Mouse (Mus musculus) limb, embryonic 10.5 days (tissue): ENCODE measurements around the gene Zcchc13. TPM values are rescaled to one million over a fixed set of nuclear protein-coding genes. Genes with fewer than 3 reads are reported as not detected.

Experiments
- DNase-seq: peaks from one replicate; pipeline ENCODE4 v3.0.0-alpha.2; 2017; ENCODE audit warnings: low spot score
- H3K27ac ChIP-seq: fragments of 300-500 bp; sonication (generic); 2 replicates; pipeline ENCODE4 v1.5.1; 2016; ENCODE audit warnings: mild to moderate bottlenecking
- H3K27me3 ChIP-seq: fragments of 300-500 bp; sonication (generic); 2 replicates; pipeline ENCODE4 v1.6.1; 2016; ENCODE audit warnings: low read depth, mild to moderate bottlenecking; ENCODE audit not compliant: poor library complexity, severe bottlenecking
- H3K36me3 ChIP-seq: fragments of 300-500 bp; sonication (generic); 2 replicates; pipeline ENCODE4 v1.6.1; 2016; ENCODE audit warnings: mild to moderate bottlenecking, moderate library complexity
- H3K4me1 ChIP-seq: fragments of 300-500 bp; sonication (generic); 2 replicates; pipeline ENCODE4 v1.6.1; 2016
- H3K4me3 ChIP-seq: fragments of 300-500 bp; sonication (generic); 2 replicates; pipeline ENCODE4 v1.5.1; 2016; ENCODE audit warnings: mild to moderate bottlenecking, moderate library complexity
- H3K9me3 ChIP-seq: fragments of 300-500 bp; sonication (generic); replicated peaks from 2 replicates; pipeline ENCODE4 v1.6.1; 2016; ENCODE audit warnings: mild to moderate bottlenecking
- WGBS: fragments of 180-500 bp; shearing (Covaris S2); methylation state at CpG from one replicate; pipeline ENCODE4 v1.1.7; 2016; 5-methylcytosine and 5-hydroxymethylcytosine counted together
- polyA plus RNA-seq: library from polyadenylated mRNA; unstranded; fragments of >200 nt; fragmentation: Nextera tagmentation; extraction: Ambion mirVana; gene quantifications from 2 replicates; pipeline ENCODE4 v1.2.1, GENCODE M21; 2016

Zcchc13 gene
- not detected in 2 replicates for polyA plus RNA-seq

GRCm38 (mm10) chrX:103630303-103630702, at the start of gene Zcchc13:
TSS of gene Zcchc13 (plus strand) at chrX:103630586.
- Histone ChIP-seq H3K9me3 (no peaks in the 10 kb centered on the region), H3K4me1 (no peaks in the 10 kb centered on the region), H3K4me3 (no peak within 1 kb of the TSS), H3K27me3 (peaks cover 32% of the 10 kb centered on the region), H3K36me3 (no peaks in the 10 kb centered on the region), H3K27ac (no peak within 1 kb of the TSS)
- 85% methylated on average over 12 of the region's 12 CpGs for WGBS
- DNase-seq: no peak

GRCm38 (mm10) chrX:103584262-103584661, 46.1 kb upstream of the Zcchc13 start:
- no peaks in the 10 kb centered on the region for H3K4me1 ChIP-seq
- peaks cover 58% of the 10 kb centered on the region for H3K36me3 ChIP-seq
- WGBS: 79% methylated on average over 1 of the region's 1 CpGs
- no peaks in the 10 kb centered on the region for H3K9me3 ChIP-seq
- DNase-seq: no peak
- no peak overlapping the region for H3K4me3 ChIP-seq
- H3K27ac ChIP-seq: no peak overlapping the region
- H3K27me3 ChIP-seq: no peaks in the 10 kb centered on the region

- WGBS: 90% methylated on average over 6 of the region's 6 CpGs
- Histone ChIP-seq H3K9me3 (no peaks in the 10 kb centered on the region), H3K36me3 (peaks cover 83% of the 10 kb centered on the region), H3K4me1 (no peaks in the 10 kb centered on the region), H3K27me3 (no peaks in the 10 kb centered on the region), H3K4me3 (no peak overlapping the region), H3K27ac (no peak overlapping the region)
- no peak for DNase-seq
Observed at GRCm38 (mm10) chrX:103592056-103592455, 38.3 kb upstream of the Zcchc13 start.

- Histone ChIP-seq H3K27me3 (no peaks in the 10 kb centered on the region), H3K4me1 (no peaks in the 10 kb centered on the region), H3K27ac (no peak overlapping the region), H3K9me3 (no peaks in the 10 kb centered on the region), H3K4me3 (no peak overlapping the region), H3K36me3 (peaks cover 99% of the 10 kb centered on the region)
- WGBS: 95% methylated on average over 5 of the region's 5 CpGs
- DNase-seq: no peak
Observed at GRCm38 (mm10) chrX:103602553-103602952, 27.8 kb upstream of the Zcchc13 start.

- no peak overlapping the region for H3K4me3 ChIP-seq
- no peak for DNase-seq
- H3K27me3 ChIP-seq: no peaks in the 10 kb centered on the region
- no peaks in the 10 kb centered on the region for H3K9me3 ChIP-seq
- H3K4me1 ChIP-seq: no peaks in the 10 kb centered on the region
- peaks cover 95% of the 10 kb centered on the region for H3K36me3 ChIP-seq
- WGBS: 95% methylated on average over 5 of the region's 5 CpGs
- H3K27ac ChIP-seq: no peak overlapping the region
Observed at GRCm38 (mm10) chrX:103604211-103604610, 26.2 kb upstream of the Zcchc13 start.

- 93% methylated on average over 8 of the region's 8 CpGs for WGBS
- peaks cover 95% of the 10 kb centered on the region for H3K36me3 ChIP-seq
- H3K4me3 ChIP-seq: no peak overlapping the region
Observed at GRCm38 (mm10) chrX:103605473-103605872, 24.9 kb upstream of the Zcchc13 start.

GRCm38 (mm10) chrX:103610401-103610800, 20.0 kb upstream of the Zcchc13 start:
- Histone ChIP-seq H3K27me3 (no peaks in the 10 kb centered on the region), H3K4me3 (no peak overlapping the region), H3K27ac (no peak overlapping the region), H3K4me1 (0 out of 2 replicates have a peak, but pooled peaks cover 1% of the 10 kb centered on the region), H3K9me3 (no peaks in the 10 kb centered on the region), H3K36me3 (peaks cover 80% of the 10 kb centered on the region)
- DNase-seq: no peak
- 97% methylated on average over 5 of the region's 5 CpGs for WGBS

More at GRCm38 (mm10) chrX:103605473-103605872, 24.9 kb upstream of the Zcchc13 start:
- Histone ChIP-seq H3K4me1 (no peaks in the 10 kb centered on the region), H3K9me3 (no peaks in the 10 kb centered on the region), H3K27ac (no peak overlapping the region), H3K27me3 (no peaks in the 10 kb centered on the region)
- no peak for DNase-seq

- H3K27me3 ChIP-seq: no peaks in the 10 kb centered on the region
- 93% methylated on average over 2 of the region's 2 CpGs for WGBS
- H3K4me1 ChIP-seq: peaks cover 9% of the 10 kb centered on the region; the same call in 1 of the 2 replicates
- no peaks in the 10 kb centered on the region for H3K9me3 ChIP-seq
- DNase-seq: no peak
- peaks cover 69% of the 10 kb centered on the region for H3K36me3 ChIP-seq
- H3K27ac ChIP-seq: no peak overlapping the region
- no peak overlapping the region for H3K4me3 ChIP-seq
Observed at GRCm38 (mm10) chrX:103611462-103611861, 18.9 kb upstream of the Zcchc13 start.

- no peak overlapping the region for H3K4me3 ChIP-seq
- H3K36me3 ChIP-seq: peaks cover 41% of the 10 kb centered on the region
- no peak for DNase-seq
- H3K9me3 ChIP-seq: no peaks in the 10 kb centered on the region
- WGBS: 97% methylated on average over 24 of the region's 24 CpGs
- peaks cover 13% of the 10 kb centered on the region; the same call in 1 of the 2 replicates for H3K4me1 ChIP-seq
- H3K27ac ChIP-seq: no peak overlapping the region
- no peaks in the 10 kb centered on the region for H3K27me3 ChIP-seq
Observed at GRCm38 (mm10) chrX:103614700-103615233, 15.6 kb upstream of the Zcchc13 start.

- Histone ChIP-seq H3K4me3 (peak overlapping the region; percentile 55), H3K27ac (peak overlapping the region; percentile 92; the same call in 1 of the 2 replicates)
- 86% methylated on average over 4 of the region's 4 CpGs for WGBS
Observed at GRCm38 (mm10) chrX:103615453-103615852, 14.9 kb upstream of the Zcchc13 start.

GRCm38 (mm10) chrX:103616162-103616535, 14.2 kb upstream of the Zcchc13 start:
- H3K4me1 ChIP-seq: peaks cover 13% of the 10 kb centered on the region; the same call in 1 of the 2 replicates
- peak overlapping the region; percentile 92 for H3K27ac ChIP-seq
- no peaks in the 10 kb centered on the region for H3K9me3 ChIP-seq
- peak overlapping the region; percentile 55 for H3K4me3 ChIP-seq
- H3K36me3 ChIP-seq: peaks cover 31% of the 10 kb centered on the region
- WGBS: 56% methylated on average over 19 of the region's 19 CpGs
- H3K27me3 ChIP-seq: no peaks in the 10 kb centered on the region
- peak; percentile 45 for DNase-seq

More at GRCm38 (mm10) chrX:103615453-103615852, 14.9 kb upstream of the Zcchc13 start:
- Histone ChIP-seq H3K9me3 (no peaks in the 10 kb centered on the region), H3K36me3 (peaks cover 34% of the 10 kb centered on the region), H3K4me1 (peaks cover 13% of the 10 kb centered on the region; the same call in 1 of the 2 replicates), H3K27me3 (no peaks in the 10 kb centered on the region)
- DNase-seq: no peak

- Histone ChIP-seq H3K9me3 (no peaks in the 10 kb centered on the region), H3K4me1 (peaks cover 16% of the 10 kb centered on the region; the same call in 1 of the 2 replicates), H3K27me3 (no peaks in the 10 kb centered on the region), H3K4me3 (peak overlapping the region; percentile 55), H3K36me3 (peaks cover 26% of the 10 kb centered on the region), H3K27ac (peak overlapping the region; percentile 92)
- peak; percentile 86 for DNase-seq
- 1% methylated on average over 24 of the region's 50 CpGs for WGBS
Observed at GRCm38 (mm10) chrX:103616536-103617404, 13.6 kb upstream of the Zcchc13 start.
